10 mouse cellular contexts compared by ENCODE assay signal in genomic region chr8:84702561-84702960, GRCm38 (mm10). TPM values are rescaled to one million over a fixed set of nuclear protein-coding genes. Genes with fewer than 3 reads are reported as not detected.
A peak's percentile ranks its signal among the peaks of the same experiment; 100 is the strongest.
DNase-seq lines count a peak whose midpoint lies in the region; ATAC-seq and TF ChIP-seq lines count a peak whose summit lies in the region.
"Had no signal": no experiment of that assay in that cellular context is flagged by ENCODE, and none has a peak within 500 bp of the region (broad histone marks: within the 10 kb centered on the region; RNA-seq: fewer than 3 reads in every experiment).

No protein-coding gene starts in this region.

- no peak for ATAC-seq in embryonic facial prominence, embryonic 11.5 days (replicated peaks; ENCODE audit: insufficient number of reproducible peaks, low FRiP score, low TSS enrichment, low read depth)
- ATAC-seq in hindbrain, embryonic 12.5 days (ENCODE audit: low FRiP score): no peak

- TF ChIP-seq CTCF in layer of hippocampus, adult 2 months (conservative IDR thresholded peaks at IDR 0.05): no peak

- peak overlapping the region; percentile 85 for H3K27ac ChIP-seq in layer of hippocampus, adult 2 months
- H3K27ac ChIP-seq in embryonic facial prominence, embryonic 11.5 days (replicated peaks; ENCODE audit: low read depth, low read length): no peak overlapping the region
- H3K27ac ChIP-seq in hindbrain, embryonic 12.5 days: no peak overlapping the region
- H3K27ac ChIP-seq in macrophage: peak overlapping the region; percentile 98

- no peaks in the 10 kb centered on the region; the same call in 1 of the 2 replicates for H3K36me3 ChIP-seq in embryonic facial prominence, embryonic 11.5 days (replicated peaks; ENCODE audit: control insufficient read depth, insufficient read depth, low read depth, low read length)
- H3K36me3 ChIP-seq in hindbrain, embryonic 12.5 days: peaks cover 22% of the 10 kb centered on the region
- H3K36me3 ChIP-seq in macrophage (ENCODE audit: inconsistent target): peaks cover under 1% of the 10 kb centered on the region; the same call in 1 of the 2 replicates

- H3K4me1 ChIP-seq in embryonic facial prominence, embryonic 11.5 days (ENCODE audit: control insufficient read depth, insufficient read depth, low read length): peaks cover 17% of the 10 kb centered on the region
- peaks cover 40% of the 10 kb centered on the region for H3K4me1 ChIP-seq in hindbrain, embryonic 12.5 days

- 64% methylated on average over 9 of the region's 9 CpGs for WGBS in embryonic facial prominence, embryonic 11.5 days
- 78% methylated on average over 9 of the region's 9 CpGs for WGBS in hindbrain, embryonic 12.5 days
- 5% methylated on average over 9 of the region's 9 CpGs for WGBS in macrophage (ENCODE audit: missing documents)

- no peak for DNase-seq in layer of hippocampus, adult 2 months (ENCODE audit: low spot score in 2 of 2)
- no peak for DNase-seq in layer of hippocampus, postnatal 36 days
- DNase-seq in embryonic facial prominence, embryonic 11.5 days (ENCODE audit: low spot score): no peak
- no peak for DNase-seq in thymus, postnatal 10 days (ENCODE audit: low spot score in 2 of 2)
- no peak for DNase-seq in layer of hippocampus, adult 11-12 months (ENCODE audit: low spot score)
- DNase-seq in kidney, postnatal 10 days: no peak
- DNase-seq: right cerebral cortex, adult 18-20 months had no signal

- no peak overlapping the region for H3K9ac ChIP-seq in embryonic facial prominence, embryonic 11.5 days (replicated peaks; ENCODE audit: low read length)
- no peak overlapping the region; the same call in 1 of the 2 replicates for H3K9ac ChIP-seq in hindbrain, embryonic 12.5 days

- peak overlapping the region; percentile 37 for H3K4me3 ChIP-seq in layer of hippocampus, adult 2 months
- peak overlapping the region; percentile 14; the same call in 1 of the 2 replicates for H3K4me3 ChIP-seq in embryonic facial prominence, embryonic 11.5 days (ENCODE audit: low read depth, low read length)
- 0 out of 2 replicates have a peak overlapping the region, but pooled peaks have one; percentile 4 for H3K4me3 ChIP-seq in hindbrain, embryonic 12.5 days
- H3K4me3 ChIP-seq in macrophage (ENCODE audit: inconsistent target): peak overlapping the region; percentile 91

- peaks cover 58% of the 10 kb centered on the region for H3K27me3 ChIP-seq in embryonic facial prominence, embryonic 11.5 days (ENCODE audit: control insufficient read depth, insufficient read depth, low read length)
- peaks cover 70% of the 10 kb centered on the region for H3K27me3 ChIP-seq in hindbrain, embryonic 12.5 days

- no peaks in the 10 kb centered on the region for H3K9me3 ChIP-seq in embryonic facial prominence, embryonic 11.5 days (replicated peaks; ENCODE audit: control insufficient read depth, low read length)
- H3K9me3 ChIP-seq in hindbrain, embryonic 12.5 days (replicated peaks): no peaks in the 10 kb centered on the region

- no peak overlapping the region for H3K4me2 ChIP-seq in embryonic facial prominence, embryonic 11.5 days (ENCODE audit: low read depth, low read length)
- peak overlapping the region; percentile 8; the same call in 1 of the 2 replicates for H3K4me2 ChIP-seq in hindbrain, embryonic 12.5 days (replicated peaks)

- peaks cover 27% of the 10 kb centered on the region for H3K79me2 ChIP-seq in macrophage (ENCODE audit: inconsistent target)

RNA-seq across cellular contexts. Expression of gene Lyl1, which starts 1.3 kb away (rescaled TPM):
- 1 to 10 TPM; 2.3 to 2.6 TPM for total RNA-seq in layer of hippocampus, adult 2 months (2021)
- total RNA-seq in layer of hippocampus, postnatal 36 days (2021): 1 to 10 TPM; 1.2 to 2.0 TPM
- 4.6 and 5.3 TPM in 2 replicates for polyA plus RNA-seq in embryonic facial prominence, embryonic 11.5 days (2014; fragmentation: Nextera tagmentation; extraction: Ambion mirVana)
- polyA plus RNA-seq in hindbrain, embryonic 12.5 days (2016; fragmentation: Nextera tagmentation; extraction: Ambion mirVana): 4.6 and 4.9 TPM in 2 replicates
- total RNA-seq in macrophage (2018; cell fraction: chromatin; rRNA removed): 100 to 1,000 TPM in 11 of 26 experiments, 10 to 100 TPM in 13, 1 to 10 TPM in 2; 2.3 to 178 (median 69.7) TPM
- 10 to 100 TPM in 25 of 26 experiments, 1 to 10 TPM in 1; 6.6 to 88.0 (median 59.5) TPM for total RNA-seq in macrophage (2018; cell fraction: cytosol; rRNA removed)
- total RNA-seq in macrophage (2018; cell fraction: nucleus; rRNA removed): 100 to 1,000 TPM in 11 of 26 experiments, 10 to 100 TPM in 14, 1 to 10 TPM in 1; 8.1 to 193 (median 91.8) TPM
- polyA plus RNA-seq in macrophage (2018): 38.2 to 65.7 TPM (median 48.7 TPM) in 3 replicates

RNA-seq across cellular contexts. Expression of gene Nacc1, which starts 14.9 kb away (rescaled TPM):
- 10 to 100 TPM; 91.8 to 93.9 TPM for total RNA-seq in layer of hippocampus, adult 2 months (2021)
- 10 to 100 TPM; 85.9 to 92.2 TPM for total RNA-seq in layer of hippocampus, postnatal 36 days (2021)
- polyA plus RNA-seq in embryonic facial prominence, embryonic 11.5 days (2014; fragmentation: Nextera tagmentation; extraction: Ambion mirVana): 21.0 and 21.1 TPM in 2 replicates
- polyA plus RNA-seq in hindbrain, embryonic 12.5 days (2016; fragmentation: Nextera tagmentation; extraction: Ambion mirVana): 20.9 and 21.3 TPM in 2 replicates
- total RNA-seq in macrophage (2018; cell fraction: chromatin; rRNA removed): 10 to 100 TPM; 29.2 to 67.2 (median 42.0) TPM
- total RNA-seq in macrophage (2018; cell fraction: cytosol; rRNA removed): 10 to 100 TPM; 49.3 to 73.4 (median 60.7) TPM
- 10 to 100 TPM; 42.8 to 95.1 (median 62.2) TPM for total RNA-seq in macrophage (2018; cell fraction: nucleus; rRNA removed)
- 42.2 to 61.4 TPM (median 49.6 TPM) in 3 replicates for polyA plus RNA-seq in macrophage (2018)

RNA-seq across cellular contexts. Expression of gene Trmt1, which starts 16.5 kb away (rescaled TPM):
- 100 to 1,000 TPM; 109 to 113 TPM for total RNA-seq in layer of hippocampus, adult 2 months (2021)
- 100 to 1,000 TPM in 1 of 2 experiments, 10 to 100 TPM in 1; 95.2 to 115 TPM for total RNA-seq in layer of hippocampus, postnatal 36 days (2021)
- 61.5 and 64.7 TPM in 2 replicates for polyA plus RNA-seq in embryonic facial prominence, embryonic 11.5 days (2014; fragmentation: Nextera tagmentation; extraction: Ambion mirVana)
- 51.2 and 55.9 TPM in 2 replicates for polyA plus RNA-seq in hindbrain, embryonic 12.5 days (2016; fragmentation: Nextera tagmentation; extraction: Ambion mirVana)
- 100 to 1,000 TPM; 145 to 258 (median 188) TPM for total RNA-seq in macrophage (2018; cell fraction: chromatin; rRNA removed)
- 10 to 100 TPM; 23.1 to 41.2 (median 31.8) TPM for total RNA-seq in macrophage (2018; cell fraction: cytosol; rRNA removed)
- total RNA-seq in macrophage (2018; cell fraction: nucleus; rRNA removed): 100 to 1,000 TPM in 18 of 26 experiments, 10 to 100 TPM in 8; 58.4 to 242 (median 112) TPM
- 24.6 to 51.1 TPM (median 43.5 TPM) in 3 replicates for polyA plus RNA-seq in macrophage (2018)

RNA-seq across cellular contexts. Expression of gene G430095P16Rik, which starts 20.2 kb away (rescaled TPM):
- under 1 TPM in 1 of 2 experiments, not detected in 1; 0.54 TPM for total RNA-seq in layer of hippocampus, adult 2 months (2021)
- total RNA-seq in layer of hippocampus, postnatal 36 days (2021): not detected
- polyA plus RNA-seq in embryonic facial prominence, embryonic 11.5 days (2014; fragmentation: Nextera tagmentation; extraction: Ambion mirVana): 3.6 and 5.7 TPM in 2 replicates
- polyA plus RNA-seq in hindbrain, embryonic 12.5 days (2016; fragmentation: Nextera tagmentation; extraction: Ambion mirVana): 3.0 and 3.6 TPM in 2 replicates
- total RNA-seq in macrophage (2018; cell fraction: chromatin; rRNA removed): not detected
- under 1 TPM in 5 of 26 experiments, not detected in 21; 0.18 to 0.66 (median 0.31) TPM for total RNA-seq in macrophage (2018; cell fraction: cytosol; rRNA removed)
- total RNA-seq in macrophage (2018; cell fraction: nucleus; rRNA removed): not detected
- polyA plus RNA-seq in macrophage (2018): not detected in 3 replicates
- total RNA-seq: layer of hippocampus, adult 18-20 months had no signal

RNA-seq across cellular contexts. Expression of gene Ier2, which starts 39.9 kb away (rescaled TPM):
- 1 to 10 TPM; 5.1 to 7.2 TPM for total RNA-seq in layer of hippocampus, adult 2 months (2021)
- total RNA-seq in layer of hippocampus, postnatal 36 days (2021): 1 to 10 TPM; 7.2 to 7.6 TPM
- polyA plus RNA-seq in embryonic facial prominence, embryonic 11.5 days (2014; fragmentation: Nextera tagmentation; extraction: Ambion mirVana): 86.9 and 89.6 TPM in 2 replicates
- 62.5 and 64.8 TPM in 2 replicates for polyA plus RNA-seq in hindbrain, embryonic 12.5 days (2016; fragmentation: Nextera tagmentation; extraction: Ambion mirVana)
- 100 to 1,000 TPM in 11 of 26 experiments, 10 to 100 TPM in 14, 1 to 10 TPM in 1; 8.1 to 794 (median 83.2) TPM for total RNA-seq in macrophage (2018; cell fraction: chromatin; rRNA removed)
- 1,000 to 10,000 TPM in 1 of 26 experiments, 100 to 1,000 TPM in 16, 10 to 100 TPM in 9; 12.7 to 1,041 (median 226) TPM for total RNA-seq in macrophage (2018; cell fraction: cytosol; rRNA removed)
- total RNA-seq in macrophage (2018; cell fraction: nucleus; rRNA removed): 1,000 to 10,000 TPM in 1 of 26 experiments, 100 to 1,000 TPM in 15, 10 to 100 TPM in 10; 18.1 to 1,358 (median 213) TPM
- 13.1 to 24.0 TPM (median 23.6 TPM) in 3 replicates for polyA plus RNA-seq in macrophage (2018)

Comparison
In these comparisons a context has a peak if more than half of its experiments do, and no peak if none do; other contexts are left out.
1. H3K27ac ChIP-seq: peak in layer of hippocampus, adult 2 months (single experiment) and macrophage (single experiment); none in embryonic facial prominence, embryonic 11.5 days (single experiment) and hindbrain, embryonic 12.5 days (single experiment).
2. H3K4me3 ChIP-seq: peak in every context shown above with its lines; median percentile 91 in macrophage; 37 in layer of hippocampus, adult 2 months; 14 in embryonic facial prominence, embryonic 11.5 days; 4 in hindbrain, embryonic 12.5 days.